Mouse (Mus musculus) heart, postnatal 0 days (tissue): ENCODE measurements at regions not wholly inside any gene's neighbourhood (a gene's known extent, or its start where the extent isn't known, plus 50 kb on each side); places are given as distances from the start of the nearest gene placed in this dataset.

ENCODE experiments used
- ATAC-seq: fragments of 200-750 bp; cut with Nextera tagmentation; 2 replicates; pipeline ENCODE4 v1.8.0; 2017; ENCODE audit warnings: low read depth, moderate number of reproducible peaks, moderate library complexity; ENCODE audit not compliant: insufficient read depth
- DNase-seq: peaks from one replicate; pipeline ENCODE4 v3.0.0-alpha.2; 2016; ENCODE audit warnings: low spot score
- H3K27ac ChIP-seq: fragments of 300-500 bp; sonication (generic); 2 replicates; pipeline ENCODE4 v1.5.1; 2014; ENCODE audit warnings: low read depth, mild to moderate bottlenecking
- H3K27me3 ChIP-seq: fragments of 300-500 bp; sonication (generic); 2 replicates; pipeline ENCODE4 v1.6.1; 2014; ENCODE audit warnings: low read length, mixed read lengths; ENCODE audit not compliant: control insufficient read depth, insufficient read depth
- H3K36me3 ChIP-seq: fragments of 300-500 bp; sonication (generic); replicated peaks from 2 replicates; pipeline ENCODE4 v1.6.1; 2014; ENCODE audit warnings: low read length, mixed read lengths; ENCODE audit not compliant: control insufficient read depth, insufficient read depth
- H3K4me1 ChIP-seq: fragments of 300-500 bp; sonication (generic); 2 replicates; pipeline ENCODE4 v1.6.1; 2014; ENCODE audit warnings: antibody characterized with exemption; ENCODE audit not compliant: control insufficient read depth, insufficient read depth
- H3K4me2 ChIP-seq: fragments of 300-500 bp; sonication (generic); 2 replicates; pipeline ENCODE4 v1.6.1; 2014; ENCODE audit warnings: low read depth, mild to moderate bottlenecking, low read length, moderate library complexity
- H3K4me3 ChIP-seq: fragments of 300-500 bp; sonication (generic); 2 replicates; pipeline ENCODE4 v1.5.1; 2014; ENCODE audit warnings: low read depth, low read length
- H3K9ac ChIP-seq: fragments of 300-500 bp; sonication (generic); replicated peaks from 2 replicates; pipeline ENCODE4 v1.6.1; 2014; ENCODE audit warnings: low read depth, low read length, mixed read lengths
- H3K9me3 ChIP-seq: fragments of 300-500 bp; sonication (generic); replicated peaks from 2 replicates; pipeline ENCODE4 v1.6.1; 2016; ENCODE audit warnings: low read length; ENCODE audit not compliant: control insufficient read depth
- CTCF ChIP-seq: IDR thresholded peaks from 2 replicates; pipeline ENCODE4 v1.5.1; 2016; ENCODE audit warnings: antibody characterized with exemption, control low read depth, low read depth
- EP300 ChIP-seq: IDR thresholded peaks from 2 replicates; pipeline ENCODE4 v1.6.1; 2016; ENCODE audit warnings: antibody characterized with exemption, low read depth
- WGBS: fragments of 180-500 bp; shearing (Covaris S2); extraction: QIAGEN DNeasy Blood & Tissue Kit; methylation state at CpG from one replicate; pipeline ENCODE4 v1.1.7; 2014; 5-methylcytosine and 5-hydroxymethylcytosine counted together

DNA sequence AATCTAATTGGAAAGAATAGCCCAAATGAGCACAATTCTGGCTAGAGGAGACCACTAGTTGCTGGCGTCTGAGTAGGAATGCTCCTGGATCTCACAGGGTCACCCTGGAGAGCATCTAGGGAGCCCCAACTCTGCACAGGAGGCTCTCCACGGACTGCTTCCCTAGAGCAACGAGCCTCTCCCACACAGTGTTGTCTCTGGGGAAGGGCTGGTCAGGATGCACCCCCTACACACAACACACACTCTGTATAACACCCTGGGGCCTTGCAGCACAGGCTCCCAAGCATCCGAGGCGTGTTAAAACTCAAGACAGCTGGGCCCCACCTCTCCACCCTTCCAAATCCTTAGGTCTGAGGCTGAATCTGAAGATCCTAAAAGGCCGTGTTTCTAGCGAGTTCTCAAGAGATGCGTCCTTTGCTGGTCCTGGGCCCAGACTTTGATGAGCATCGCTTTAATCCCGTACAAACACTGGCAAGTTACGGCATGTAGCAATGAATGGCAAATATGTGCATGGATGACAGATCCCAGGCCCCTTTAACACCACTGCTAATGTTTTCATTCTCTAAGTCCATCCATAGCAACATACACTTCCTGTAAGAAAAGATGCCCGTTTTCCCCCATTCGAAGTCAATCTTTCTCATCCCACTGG is 56.4 kb upstream of the Ubl3 start:
- Histone ChIP-seq H3K27ac (0 out of 2 replicates have a peak overlapping the region, but pooled peaks have one; percentile 5), H3K4me3 (no peak overlapping the region), H3K36me3 (no peaks in the 10 kb centered on the region), H3K9me3 (no peaks in the 10 kb centered on the region), H3K27me3 (no peaks in the 10 kb centered on the region), H3K4me2 (no peak overlapping the region), H3K9ac (no peak overlapping the region), H3K4me1 (peaks cover 9% of the 10 kb centered on the region; the same call in 1 of the 2 replicates)
- 67% methylated on average over 13 of the region's 13 CpGs for WGBS
- DNase-seq (no peak), ATAC-seq (0 out of 2 replicates have a peak, but pooled peaks have one; percentile 27)
- no peak for TF ChIP-seq EP300
- no peak for TF ChIP-seq CTCF

DNA sequence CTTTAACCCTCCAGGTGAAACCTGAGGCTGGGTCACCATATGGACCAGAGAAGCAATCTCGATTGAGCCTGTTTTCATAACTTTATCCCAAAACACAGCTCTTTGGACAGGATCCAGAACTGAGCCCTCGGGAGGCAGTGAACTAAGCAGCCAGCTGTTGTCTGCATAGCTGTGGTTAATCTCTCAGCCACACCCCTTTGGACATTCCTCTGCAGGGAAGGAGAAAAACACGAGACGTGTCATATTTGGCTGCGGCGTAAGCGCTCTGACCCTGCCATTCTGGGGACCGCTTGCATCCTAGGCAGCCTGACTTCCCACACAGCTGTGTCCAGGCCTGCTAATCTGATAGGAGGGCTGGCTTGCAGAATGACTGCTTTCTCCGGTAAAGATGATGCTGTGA is 55.6 kb upstream of the Ubl3 start:
- 9% methylated on average over 9 of the region's 9 CpGs for WGBS
- H3K27ac ChIP-seq = 0 out of 2 replicates have a peak overlapping the region, but pooled peaks have one; percentile 5
- no peak overlapping the region for H3K4me3 ChIP-seq
- H3K27me3 ChIP-seq = no peaks in the 10 kb centered on the region
- DNase-seq (peak; percentile 66), ATAC-seq (peak; percentile 86)
- H3K4me1 ChIP-seq = peaks cover 9% of the 10 kb centered on the region; the same call in 1 of the 2 replicates
- H3K9me3 ChIP-seq = no peaks in the 10 kb centered on the region
- H3K4me2 ChIP-seq = peak overlapping the region; percentile 23; the same call in 1 of the 2 replicates
- no peak overlapping the region for H3K9ac ChIP-seq
- TF ChIP-seq EP300 (0 out of 2 replicates have a peak, but pooled peaks have one; percentile 25), CTCF (no peak)
- H3K36me3 ChIP-seq = no peaks in the 10 kb centered on the region

DNA sequence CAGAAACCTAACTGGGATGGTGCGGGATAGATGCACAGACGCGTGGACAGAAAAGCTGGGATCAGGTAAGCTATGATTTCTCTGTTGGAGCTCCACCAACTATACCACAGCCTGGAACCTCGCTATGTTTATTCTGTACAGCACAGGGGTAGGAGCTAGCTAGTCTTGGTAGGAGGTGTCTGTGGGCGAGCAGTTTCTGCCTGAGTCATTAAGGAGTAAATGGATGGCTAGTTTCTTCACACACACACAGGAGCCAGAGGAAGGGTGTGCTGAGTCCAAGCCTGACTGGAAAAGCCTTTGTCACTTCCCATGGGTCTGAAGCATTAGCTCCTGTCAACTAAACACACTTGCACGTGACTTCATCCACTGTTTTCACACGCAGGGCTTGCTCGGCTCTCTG is 53.1 kb upstream of the Ubl3 start:
- H3K9ac ChIP-seq = no peak overlapping the region
- DNase-seq (no peak), ATAC-seq (no peak)
- TF ChIP-seq EP300 (no peak), CTCF (no peak)
- H3K36me3 ChIP-seq = no peaks in the 10 kb centered on the region
- 89% methylated on average over 8 of the region's 8 CpGs for WGBS
- no peak overlapping the region for H3K27ac ChIP-seq
- peaks cover 9% of the 10 kb centered on the region; the same call in 1 of the 2 replicates for H3K4me1 ChIP-seq
- H3K4me3 ChIP-seq = no peak overlapping the region
- no peak overlapping the region for H3K4me2 ChIP-seq
- no peaks in the 10 kb centered on the region for H3K27me3 ChIP-seq
- 0 out of 2 replicates have a peak, but pooled peaks cover 4% of the 10 kb centered on the region for H3K9me3 ChIP-seq
